Mouse (Mus musculus) embryonic fibroblast, embryonic 13.5 days (primary cell): Measurements from ENCODE around the gene Vangl1.

Experiments
- CTCF ChIP-seq: IDR thresholded peaks from 2 replicates; pipeline ENCODE4 v1.5.1; 2011; ENCODE audit warnings: mild to moderate bottlenecking, control low read depth, low read length, moderate library complexity, borderline replicate concordance; ENCODE audit not compliant: insufficient read depth
- POLR2A ChIP-seq: IDR thresholded peaks from 2 replicates; pipeline ENCODE4 v1.6.1; 2011; ENCODE audit warnings: low read depth, mild to moderate bottlenecking, control low read depth, low read length, moderate library complexity

DNA sequence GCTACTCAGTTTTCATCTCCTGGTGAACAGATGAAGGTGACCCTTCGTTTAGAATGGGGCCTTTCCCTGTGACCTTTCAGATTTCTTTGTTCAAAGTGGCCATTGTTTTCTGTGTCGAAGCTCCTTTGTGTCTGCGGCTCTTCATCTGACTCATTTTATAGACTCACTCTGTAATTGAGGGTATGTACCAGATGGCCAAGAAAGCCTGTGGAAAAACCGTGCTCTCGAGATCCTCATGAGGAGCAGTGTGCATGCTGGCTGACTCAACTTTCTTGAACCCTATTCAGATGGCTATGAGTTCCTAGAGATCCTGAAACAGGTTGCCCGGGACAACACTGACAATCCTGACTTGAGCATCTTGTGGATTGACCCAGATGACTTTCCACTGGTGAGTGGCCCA, 62.6 kb downstream of the Vangl1 start:
- TF ChIP-seq CTCF (no peak), POLR2A (no peak)
